Mouse (Mus musculus) lung, adult 2 months (tissue): ENCODE data around the gene Hoxa4. TPM values are rescaled to one million over a fixed set of nuclear protein-coding genes. Genes with fewer than 3 reads are reported as not detected.

Experiments
- DNase-seq: peaks from one replicate; pipeline ENCODE4 v3.0.0; 2022
- H3K4me1 ChIP-seq: fragments of 200-500 bp; 2 replicates; pipeline ENCODE4 v1.6.1; 2011; ENCODE audit warnings: low read length; ENCODE audit not compliant: control insufficient read depth, insufficient read depth
- H3K4me3 ChIP-seq: fragments of 200-500 bp; replicated peaks from 2 replicates; pipeline ENCODE3; 2011; ENCODE audit warnings: low read depth, mild to moderate bottlenecking, control low read depth, low read length; ENCODE audit errors: extremely low read depth
- CTCF ChIP-seq: fragments of 200-500 bp; IDR thresholded peaks from 2 replicates; pipeline ENCODE4 v1.5.1; 2011; ENCODE audit warnings: mild to moderate bottlenecking, low read length, control low read depth; ENCODE audit not compliant: insufficient read depth
- POLR2A ChIP-seq: fragments of 200-500 bp; IDR thresholded peaks from 2 replicates; pipeline ENCODE4 v1.6.1; 2011; ENCODE audit warnings: low read depth, mild to moderate bottlenecking, control low read depth, low read length, borderline replicate concordance; ENCODE audit errors: extremely low read depth
- whole genome bisulfite sequencing: fragments of 180-500 bp; shearing (Covaris S2); methylation state at CpG from one replicate; pipeline ENCODE4 v1.1.7; 2018; 5-methylcytosine and 5-hydroxymethylcytosine counted together
- polyA plus RNA-seq: library from polyadenylated mRNA; depleted of rRNA; stranded (reverse); fragments of >200 nt; gene quantifications from 2 replicates; pipeline ENCODE4 v1.2.3, GENCODE M21; 2012; rRNA removed

Gene Hoxa4
- polyA plus RNA-seq, 1 experiment, result 8.4 TPM

- Histone ChIP-seq H3K4me3 (no peak overlapping the region), H3K4me1 (no peaks in the 10 kb centered on the region)
- no peak for TF ChIP-seq POLR2A
- no peak for TF ChIP-seq CTCF
- DNase-seq, result no peak
- WGBS, result 52% methylated on average over 6 of the region's 6 CpGs
These were observed 38.3 kb downstream of the Hoxa4 start for GRCm38 (mm10) chr6:52153270-52153669.

DNA sequence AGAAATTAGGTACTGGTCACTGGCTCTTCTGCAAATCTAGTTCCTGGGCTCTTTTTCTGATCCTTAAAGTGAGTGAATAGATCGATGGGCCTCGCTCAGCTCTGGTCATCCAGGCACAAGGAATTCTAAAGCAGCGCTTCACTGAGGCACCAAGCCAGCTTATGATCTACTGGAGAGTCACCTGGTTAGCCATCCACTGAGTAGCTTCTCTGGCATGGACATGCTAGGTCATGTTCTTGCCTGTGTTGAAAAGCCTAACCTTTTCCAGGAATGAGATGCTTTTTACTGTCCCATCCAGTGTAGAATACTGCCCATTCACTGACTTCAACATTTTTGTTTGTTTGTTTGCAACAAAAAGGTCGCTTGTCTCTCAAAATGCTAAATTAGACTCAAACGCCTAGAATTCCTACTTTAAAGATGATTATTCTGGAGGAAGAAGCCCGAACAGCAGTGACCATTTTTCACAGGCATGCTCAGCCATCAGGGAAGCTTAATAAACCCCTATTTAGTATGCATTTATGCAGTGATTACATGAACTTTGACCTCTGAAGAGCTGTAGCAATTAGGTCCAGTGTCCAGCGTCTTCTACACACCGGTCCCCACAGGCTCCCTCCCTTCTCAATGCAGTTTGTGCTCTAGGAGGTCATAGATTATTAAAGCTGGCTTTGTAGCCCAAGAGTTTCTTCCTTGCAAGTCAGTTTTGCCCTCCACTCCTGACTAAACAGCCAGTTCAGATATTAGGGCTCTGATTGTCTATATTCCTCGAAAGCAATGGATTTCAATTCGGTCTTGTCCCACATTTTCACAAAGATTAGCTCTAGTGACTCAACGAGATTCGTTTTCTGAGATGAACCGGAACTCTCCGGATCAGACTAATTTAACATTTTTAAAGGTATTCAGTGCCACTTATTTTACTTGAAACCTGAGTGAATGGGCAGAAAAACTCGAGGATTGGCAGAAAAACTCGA is 39.0 kb downstream of the Hoxa4 start:
- Histone ChIP-seq H3K4me1 (no peaks in the 10 kb centered on the region), H3K4me3 (no peak overlapping the region)
- no peak for DNase-seq
- no peak for TF ChIP-seq POLR2A
- no peak for TF ChIP-seq CTCF
- 56% methylated on average over 16 of the region's 16 CpGs for WGBS

DNA sequence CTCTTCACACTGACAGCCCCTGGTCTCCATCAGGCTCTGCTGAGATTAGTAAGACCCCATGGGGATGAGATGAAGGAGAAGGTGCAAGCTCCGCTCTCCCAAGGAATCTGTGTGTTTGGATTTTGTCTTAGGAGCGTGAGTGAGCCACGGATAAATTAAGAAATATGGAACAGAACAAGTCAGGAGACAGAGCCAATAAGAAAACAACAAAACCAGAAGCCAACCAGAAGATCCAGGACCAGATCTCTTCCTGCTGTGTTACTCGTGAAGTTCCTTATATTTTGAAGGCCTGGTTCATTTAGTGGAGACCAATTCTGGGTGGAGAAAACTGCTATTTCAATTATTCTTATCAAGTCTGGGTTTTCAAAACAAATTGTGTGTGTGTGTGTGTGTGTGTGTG is 40.0 kb downstream of the Hoxa4 start:
- TF ChIP-seq POLR2A, result no peak
- no peak for TF ChIP-seq CTCF

GRCm38 (mm10) chr6:52150401-52150966 is 41.1 kb downstream of the Hoxa4 start:
- TF ChIP-seq POLR2A (no peak), CTCF (no peak)
- 30% methylated on average over 16 of the region's 16 CpGs for WGBS

More for the DNA sequence above, 40.0 kb downstream of the Hoxa4 start:
- H3K4me1 ChIP-seq, result no peaks in the 10 kb centered on the region
- DNase-seq, result no peak
- H3K4me3 ChIP-seq, result no peak overlapping the region
- 65% methylated on average over 4 of the region's 4 CpGs for WGBS

More at GRCm38 (mm10) chr6:52150401-52150966, 41.1 kb downstream of the Hoxa4 start:
- Histone ChIP-seq H3K4me3 (no peak overlapping the region), H3K4me1 (no peaks in the 10 kb centered on the region)
- no peak for DNase-seq

Other genes with a start within 250 kb of the Hoxa4 start
- gene Skap2, start 179.2 kb downstream of the Hoxa4 start, polyA plus RNA-seq, result 13.7 and 25.4 TPM in 2 replicates
- gene Hoxa1, start 33.4 kb downstream of the Hoxa4 start, polyA plus RNA-seq, result 1.4 and 1.9 TPM in 2 replicates
- 4.2 and 4.7 TPM in 2 replicates for gene Hoxa2, start 26.9 kb downstream of the Hoxa4 start, polyA plus RNA-seq
- 0.26 and 0.31 TPM in 2 replicates for gene 5730596B20Rik, start 14.3 kb downstream of the Hoxa4 start, polyA plus RNA-seq
- gene Hoxa5, start 12.8 kb upstream of the Hoxa4 start, polyA plus RNA-seq, result 29.1 and 46.9 TPM in 2 replicates
- 1.7 and 2.3 TPM in 2 replicates for gene Hoxa6, start 17.0 kb upstream of the Hoxa4 start, polyA plus RNA-seq
- 12.8 and 13.4 TPM in 2 replicates for gene Hoxa3, start 21.6 kb upstream of the Hoxa4 start, polyA plus RNA-seq
- 0.37 and 0.39 TPM in 2 replicates for gene Gm28308, start 21.6 kb upstream of the Hoxa4 start, polyA plus RNA-seq
- 6.6 and 8.3 TPM in 2 replicates for gene Hoxa7, start 30.1 kb upstream of the Hoxa4 start, polyA plus RNA-seq
- 0.23 TPM in 1 of 2 replicates, not detected in the other for gene Hoxa9, start 39.3 kb upstream of the Hoxa4 start, polyA plus RNA-seq
- gene Hoxa10, start 49.1 kb upstream of the Hoxa4 start, polyA plus RNA-seq, result 0.23 TPM in 1 of 2 replicates, not detected in the other
- not detected in 2 replicates for gene Hoxa11, start 54.1 kb upstream of the Hoxa4 start, polyA plus RNA-seq
- 0.22 TPM in 1 of 2 replicates, not detected in the other for gene Hoxa13, start 69.1 kb upstream of the Hoxa4 start, polyA plus RNA-seq
- gene Evx1, start 121.7 kb upstream of the Hoxa4 start, polyA plus RNA-seq, result 0.05 TPM in 1 of 2 replicates, not detected in the other